Mouse (Mus musculus): Measurements from ENCODE around the gene Fam81a. TPM values are rescaled to one million over a fixed set of nuclear protein-coding genes. Genes with fewer than 3 reads are reported as not detected.

Gene Fam81a
- polyA plus RNA-seq, 1 experiment from 2014 or later = 4.8 TPM

DNA sequence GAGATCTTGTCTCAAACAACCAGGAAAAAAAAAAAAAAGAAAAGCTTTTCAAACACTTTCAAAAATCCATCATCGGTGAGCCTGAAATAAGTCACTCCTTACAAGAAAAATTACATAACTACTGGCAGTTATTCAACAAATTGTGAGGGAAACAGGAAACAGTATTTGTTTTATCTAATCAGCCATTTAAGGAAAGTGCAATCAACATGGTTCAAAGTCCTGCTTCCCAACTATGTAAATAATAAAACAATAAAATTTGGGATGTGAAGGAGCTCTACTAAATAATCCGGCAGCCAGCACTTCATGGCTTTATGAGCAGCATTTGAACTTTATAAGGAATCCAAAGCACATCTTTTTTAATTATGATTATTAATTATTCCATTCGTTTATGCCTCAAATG is 80.3 kb downstream of the Fam81a start:
- no peaks in the 10 kb centered on the region for H3K27me3 ChIP-seq (replicated peaks; ENCODE audit: insufficient read depth, low read length)
- no peaks in the 10 kb centered on the region for H3K4me1 ChIP-seq (ENCODE audit: insufficient read depth, low read depth, low read length)
- no peak overlapping the region for H3K4me2 ChIP-seq (replicated peaks; ENCODE audit: low read depth, low read length)
- TF ChIP-seq CTCF (IDR thresholded peaks at IDR 0.05) (no peak), EP300 (IDR thresholded peaks at IDR 0.05) (no peak)
- no peaks in the 10 kb centered on the region for H3K36me3 ChIP-seq (ENCODE audit: insufficient read depth, low read length)
- H3K9ac ChIP-seq (replicated peaks; ENCODE audit: low read depth) = no peak overlapping the region
- ATAC-seq (no peak), DNase-seq (ENCODE audit: low spot score) (peak; percentile 15)
- H3K4me3 ChIP-seq (ENCODE audit: low read depth, low read length) = no peak overlapping the region
- H3K9me3 ChIP-seq (ENCODE audit: low read length) = no peaks in the 10 kb centered on the region
- WGBS = 44% methylated on average over 3 of the region's 3 CpGs
- H3K27ac ChIP-seq (ENCODE audit: low read length) = no peak overlapping the region

DNA sequence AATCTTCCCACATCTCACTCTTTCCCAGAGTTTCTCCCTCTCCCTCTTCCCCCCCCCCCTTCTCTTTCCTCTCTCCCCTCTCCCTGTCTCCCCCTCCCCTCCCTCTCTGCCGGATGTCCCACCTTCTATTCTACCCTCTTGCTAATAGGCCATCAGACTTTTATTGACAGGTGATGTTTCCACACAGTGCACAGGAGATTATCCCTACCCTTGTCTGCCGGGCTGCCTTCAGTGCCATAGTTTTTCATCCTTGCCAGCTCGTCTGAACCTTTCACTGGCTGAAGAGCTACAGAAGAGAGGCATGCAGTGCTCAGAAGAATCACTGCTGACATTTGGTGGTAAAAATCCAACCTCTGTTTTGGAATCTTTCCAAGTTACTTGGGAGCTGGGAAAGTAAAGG is 88.9 kb downstream of the Fam81a start:
- no peak overlapping the region for H3K27ac ChIP-seq (ENCODE audit: low read length)
- no peak overlapping the region for H3K4me3 ChIP-seq (ENCODE audit: low read depth, low read length)
- H3K9ac ChIP-seq (replicated peaks; ENCODE audit: low read depth) = no peak overlapping the region
- H3K36me3 ChIP-seq (ENCODE audit: insufficient read depth, low read length) = no peaks in the 10 kb centered on the region
- H3K27me3 ChIP-seq (replicated peaks; ENCODE audit: insufficient read depth, low read length) = no peaks in the 10 kb centered on the region
- ATAC-seq (no peak), DNase-seq (ENCODE audit: low spot score) (no peak)
- H3K4me1 ChIP-seq (ENCODE audit: insufficient read depth, low read depth, low read length) = no peaks in the 10 kb centered on the region
- H3K9me3 ChIP-seq (ENCODE audit: low read length) = no peaks in the 10 kb centered on the region
- TF ChIP-seq CTCF (IDR thresholded peaks at IDR 0.05) = no peak
- WGBS = 32% methylated on average over 3 of the region's 3 CpGs
- no peak overlapping the region for H3K4me2 ChIP-seq (replicated peaks; ENCODE audit: low read depth, low read length)

- no peak overlapping the region for H3K27ac ChIP-seq (ENCODE audit: low read length)
- 66% methylated on average over 3 of the region's 3 CpGs for WGBS
- H3K4me3 ChIP-seq (ENCODE audit: low read depth, low read length) = no peak overlapping the region
- no peak for ATAC-seq
- H3K4me2 ChIP-seq (replicated peaks; ENCODE audit: low read depth, low read length) = no peak overlapping the region
- H3K27me3 ChIP-seq (replicated peaks; ENCODE audit: insufficient read depth, low read length) = no peaks in the 10 kb centered on the region
- DNase-seq (ENCODE audit: low spot score) = no peak
- no peaks in the 10 kb centered on the region for H3K36me3 ChIP-seq (ENCODE audit: insufficient read depth, low read length)
- TF ChIP-seq EP300 (IDR thresholded peaks at IDR 0.05) = no peak
- no peak for TF ChIP-seq CTCF (IDR thresholded peaks at IDR 0.05)
- no peaks in the 10 kb centered on the region for H3K4me1 ChIP-seq (ENCODE audit: insufficient read depth, low read depth, low read length)
- no peak overlapping the region for H3K9ac ChIP-seq (replicated peaks; ENCODE audit: low read depth)
- H3K9me3 ChIP-seq (ENCODE audit: low read length) = no peaks in the 10 kb centered on the region
Observed at GRCm38 (mm10) chr9:70052730-70053129, 89.6 kb downstream of the Fam81a start.

DNA sequence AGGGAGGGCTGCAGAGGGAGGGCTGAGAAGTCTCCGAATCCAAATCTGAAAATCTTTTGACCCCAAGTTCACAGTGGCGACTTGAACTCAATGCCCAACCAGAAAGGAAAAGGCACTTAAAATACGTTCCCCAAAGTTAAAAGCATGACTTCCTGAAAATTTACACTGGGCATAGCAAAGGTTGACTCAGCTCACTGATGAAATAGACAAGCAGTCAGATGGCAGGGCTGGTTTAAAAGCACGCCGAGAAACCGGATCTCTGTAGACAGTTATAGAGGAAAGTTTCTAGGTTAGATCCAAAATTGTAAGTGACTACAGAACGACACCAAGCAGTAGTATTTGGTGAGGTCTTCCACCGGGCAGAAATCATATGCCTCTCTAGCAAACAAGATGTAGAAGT is 92.5 kb downstream of the Fam81a start:
- Histone ChIP-seq H3K36me3 (ENCODE audit: insufficient read depth, low read length) (no peaks in the 10 kb centered on the region), H3K9me3 (ENCODE audit: low read length) (no peaks in the 10 kb centered on the region), H3K27ac (ENCODE audit: low read length) (no peak overlapping the region), H3K4me3 (ENCODE audit: low read depth, low read length) (no peak overlapping the region), H3K4me1 (ENCODE audit: insufficient read depth, low read depth, low read length) (no peaks in the 10 kb centered on the region), H3K9ac (replicated peaks; ENCODE audit: low read depth) (no peak overlapping the region), H3K4me2 (replicated peaks; ENCODE audit: low read depth, low read length) (no peak overlapping the region), H3K27me3 (replicated peaks; ENCODE audit: insufficient read depth, low read length) (no peaks in the 10 kb centered on the region)
- TF ChIP-seq CTCF (IDR thresholded peaks at IDR 0.05) (no peak), EP300 (IDR thresholded peaks at IDR 0.05) (no peak)
- ATAC-seq (no peak), DNase-seq (ENCODE audit: low spot score) (no peak)
- whole genome bisulfite sequencing = 7% methylated on average over 8 of the region's 8 CpGs

DNA sequence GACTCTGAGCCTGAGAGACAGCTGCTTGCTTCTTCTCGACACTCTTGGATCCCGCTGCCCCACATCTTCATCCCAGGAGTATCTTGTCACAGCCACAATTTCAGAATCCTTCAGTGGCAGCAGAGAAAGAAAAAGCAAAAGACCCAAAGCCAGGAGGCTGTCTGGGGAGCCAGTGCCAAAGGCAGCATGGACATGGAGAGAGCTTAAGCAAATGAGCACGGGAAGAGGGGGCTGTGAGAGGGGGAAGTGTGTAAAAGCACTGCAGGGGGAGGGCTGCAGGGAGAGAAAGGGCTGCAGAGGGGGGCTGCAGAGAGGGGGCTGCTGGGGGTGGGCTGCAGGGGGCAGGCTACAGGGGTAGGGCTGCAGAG is 93.0 kb downstream of the Fam81a start:
- 23% methylated on average over 3 of the region's 3 CpGs for WGBS
- Histone ChIP-seq H3K27ac (ENCODE audit: low read length) (no peak overlapping the region), H3K36me3 (ENCODE audit: insufficient read depth, low read length) (no peaks in the 10 kb centered on the region), H3K9ac (replicated peaks; ENCODE audit: low read depth) (no peak overlapping the region), H3K4me2 (replicated peaks; ENCODE audit: low read depth, low read length) (no peak overlapping the region), H3K4me1 (ENCODE audit: insufficient read depth, low read depth, low read length) (no peaks in the 10 kb centered on the region), H3K27me3 (replicated peaks; ENCODE audit: insufficient read depth, low read length) (no peaks in the 10 kb centered on the region), H3K9me3 (ENCODE audit: low read length) (no peaks in the 10 kb centered on the region), H3K4me3 (ENCODE audit: low read depth, low read length) (no peak overlapping the region)
- peak; percentile 41 for ATAC-seq
- DNase-seq (ENCODE audit: low spot score) = peak; percentile 50
- TF ChIP-seq EP300 (IDR thresholded peaks at IDR 0.05) = no peak
- no peak for TF ChIP-seq CTCF (IDR thresholded peaks at IDR 0.05)

DNA sequence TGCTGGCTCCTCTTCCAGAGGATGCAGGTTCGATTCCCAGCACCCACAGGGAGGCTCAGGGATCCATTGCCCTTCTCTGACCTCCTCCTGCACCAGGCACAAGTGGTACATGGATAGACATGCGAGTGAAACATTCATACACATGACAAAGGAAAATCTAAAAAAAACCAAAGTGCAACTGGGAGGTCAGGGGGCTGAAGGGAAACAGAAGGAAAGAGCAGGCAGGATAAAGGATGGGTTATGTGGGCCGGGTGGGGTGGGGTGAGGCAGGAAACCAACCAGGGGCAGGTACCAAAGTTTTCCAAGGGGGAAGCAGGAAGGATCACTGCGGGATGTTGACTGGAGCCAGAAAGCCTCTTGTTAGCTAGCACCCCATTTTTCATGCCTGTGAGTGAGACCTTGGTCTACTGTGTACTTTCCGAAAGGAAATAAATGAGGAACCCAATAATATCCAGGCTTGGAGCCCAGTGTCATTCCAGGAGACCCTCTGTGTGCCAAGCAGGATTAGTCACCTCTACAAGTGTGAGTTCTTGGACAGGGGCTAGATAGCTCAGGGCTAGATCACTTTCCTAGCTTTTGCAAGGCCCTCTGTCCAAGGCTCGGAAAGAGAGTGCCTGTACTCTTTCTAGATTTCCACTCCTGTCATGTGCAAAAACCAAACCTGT is 93.5 kb downstream of the Fam81a start:
- no peak for TF ChIP-seq EP300 (IDR thresholded peaks at IDR 0.05)
- TF ChIP-seq CTCF (IDR thresholded peaks at IDR 0.05) = no peak
- ATAC-seq (peak; percentile 64), DNase-seq (ENCODE audit: low spot score) (peak; percentile 55)
- Histone ChIP-seq H3K27ac (ENCODE audit: low read length) (no peak overlapping the region), H3K4me1 (ENCODE audit: insufficient read depth, low read depth, low read length) (no peaks in the 10 kb centered on the region), H3K4me3 (ENCODE audit: low read depth, low read length) (no peak overlapping the region), H3K9ac (replicated peaks; ENCODE audit: low read depth) (no peak overlapping the region), H3K9me3 (ENCODE audit: low read length) (no peaks in the 10 kb centered on the region), H3K27me3 (replicated peaks; ENCODE audit: insufficient read depth, low read length) (no peaks in the 10 kb centered on the region), H3K36me3 (ENCODE audit: insufficient read depth, low read length) (no peaks in the 10 kb centered on the region), H3K4me2 (replicated peaks; ENCODE audit: low read depth, low read length) (no peak overlapping the region)
- WGBS = 30% methylated on average over 6 of the region's 6 CpGs

DNA sequence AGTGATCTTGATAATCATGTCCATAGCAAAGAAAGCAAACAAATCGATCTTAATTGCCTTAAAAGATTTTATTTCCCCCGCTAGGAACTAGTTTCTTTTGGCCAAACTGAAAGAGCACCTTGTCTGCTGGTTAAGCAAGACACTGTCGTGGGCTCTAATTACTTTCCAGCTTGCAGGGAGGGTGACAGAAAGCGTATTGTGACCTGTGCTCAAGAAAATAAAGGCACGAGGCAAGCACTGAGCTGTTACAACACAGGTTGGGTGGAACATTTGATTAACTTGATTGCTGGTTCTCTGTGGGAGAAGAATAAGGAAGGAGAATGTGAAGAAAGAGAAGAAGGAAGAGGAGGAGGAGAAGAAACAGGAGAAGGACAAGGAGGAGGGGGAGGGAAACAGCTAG is 94.1 kb downstream of the Fam81a start:
- WGBS = 44% methylated on average over 5 of the region's 5 CpGs

More for the DNA sequence above, 94.1 kb downstream of the Fam81a start:
- no peaks in the 10 kb centered on the region for H3K9me3 ChIP-seq (ENCODE audit: low read length)
- no peak for DNase-seq (ENCODE audit: low spot score)
- H3K4me1 ChIP-seq (ENCODE audit: insufficient read depth, low read depth, low read length) = no peaks in the 10 kb centered on the region
- no peaks in the 10 kb centered on the region for H3K36me3 ChIP-seq (ENCODE audit: insufficient read depth, low read length)
- ATAC-seq = no peak
- H3K27ac ChIP-seq (ENCODE audit: low read length) = no peak overlapping the region
- TF ChIP-seq CTCF (IDR thresholded peaks at IDR 0.05) (no peak), EP300 (IDR thresholded peaks at IDR 0.05) (no peak)
- no peaks in the 10 kb centered on the region for H3K27me3 ChIP-seq (replicated peaks; ENCODE audit: insufficient read depth, low read length)
- H3K9ac ChIP-seq (replicated peaks; ENCODE audit: low read depth) = no peak overlapping the region
- no peak overlapping the region for H3K4me2 ChIP-seq (replicated peaks; ENCODE audit: low read depth, low read length)
- no peak overlapping the region for H3K4me3 ChIP-seq (ENCODE audit: low read depth, low read length)
